Mouse (Mus musculus) embryonic facial prominence, embryonic 10.5 days (tissue): ENCODE measurements around the gene Serping1. TPM values are rescaled to one million over a fixed set of nuclear protein-coding genes. Genes with fewer than 3 reads are reported as not detected.

Experiments
- DNase-seq: peaks from one replicate; pipeline ENCODE4 v3.0.0-alpha.2; 2017; ENCODE audit warnings: low spot score
- H3K27ac ChIP-seq: fragments of 300-500 bp; sonication (generic); replicated peaks from 2 replicates; pipeline ENCODE4 v1.5.1; 2016; ENCODE audit warnings: mild to moderate bottlenecking
- H3K27me3 ChIP-seq: fragments of 300-500 bp; sonication (generic); replicated peaks from 2 replicates; pipeline ENCODE4 v1.6.1; 2016; ENCODE audit warnings: low read depth, mild to moderate bottlenecking; ENCODE audit not compliant: poor library complexity, severe bottlenecking
- H3K36me3 ChIP-seq: fragments of 300-500 bp; sonication (generic); replicated peaks from 2 replicates; pipeline ENCODE4 v1.6.1; 2016; ENCODE audit warnings: mild to moderate bottlenecking, moderate library complexity
- H3K4me1 ChIP-seq: fragments of 300-500 bp; sonication (generic); 2 replicates; pipeline ENCODE4 v1.6.1; 2016
- H3K4me3 ChIP-seq: fragments of 300-500 bp; sonication (generic); 2 replicates; pipeline ENCODE4 v1.5.1; 2016; ENCODE audit warnings: mild to moderate bottlenecking, moderate library complexity
- H3K9me3 ChIP-seq: fragments of 300-500 bp; sonication (generic); 2 replicates; pipeline ENCODE4 v1.6.1; 2016; ENCODE audit warnings: mild to moderate bottlenecking
- whole genome bisulfite sequencing: fragments of 180-500 bp; shearing (Covaris S2); methylation state at CpG from one replicate; pipeline ENCODE4 v1.1.7; 2016; 5-methylcytosine and 5-hydroxymethylcytosine counted together
- polyA plus RNA-seq: library from polyadenylated mRNA; unstranded; fragments of >200 nt; fragmentation: Nextera tagmentation; extraction: Ambion mirVana; gene quantifications from 2 replicates; pipeline ENCODE4 v1.2.1, GENCODE M21; 2016

The Serping1 gene
- polyA plus RNA-seq, 1 experiment from 2014 or later, result 16.6 TPM

DNA sequence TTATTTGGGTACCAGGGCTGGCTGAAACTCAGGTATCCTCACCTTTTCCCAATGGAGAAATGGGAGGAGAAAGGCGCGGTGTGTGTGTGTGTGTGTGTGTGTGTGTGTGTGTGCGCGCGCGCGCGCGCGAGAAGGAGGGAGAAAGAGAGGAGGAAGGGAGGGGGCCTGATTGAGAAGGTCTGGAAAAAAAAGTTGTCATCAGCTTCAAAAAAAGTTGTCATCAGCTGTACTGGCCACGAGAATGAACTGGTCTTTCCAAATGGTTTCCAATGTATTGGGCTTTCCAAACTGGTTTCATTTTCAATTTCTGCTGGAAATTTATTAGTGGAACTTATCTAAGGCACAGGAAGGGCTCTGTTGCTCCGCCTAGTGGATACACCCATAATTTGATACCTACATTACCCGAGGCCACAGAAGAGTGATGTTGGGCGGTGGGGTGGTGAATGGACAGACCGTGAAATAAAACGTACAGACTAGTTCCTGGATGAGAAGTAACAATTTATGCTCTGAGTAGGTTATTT lies 23.9 kb upstream of the Serping1 start:
- DNase-seq, result peak; percentile 60
- Histone ChIP-seq H3K4me1 (peaks cover 17% of the 10 kb centered on the region), H3K27me3 (no peaks in the 10 kb centered on the region), H3K27ac (peak overlapping the region; percentile 78), H3K9me3 (peaks cover 12% of the 10 kb centered on the region; the same call in 1 of the 2 replicates), H3K4me3 (peak overlapping the region; percentile 73), H3K36me3 (no peaks in the 10 kb centered on the region)
- WGBS, result under 1% methylated on average over 16 of the region's 16 CpGs

DNA sequence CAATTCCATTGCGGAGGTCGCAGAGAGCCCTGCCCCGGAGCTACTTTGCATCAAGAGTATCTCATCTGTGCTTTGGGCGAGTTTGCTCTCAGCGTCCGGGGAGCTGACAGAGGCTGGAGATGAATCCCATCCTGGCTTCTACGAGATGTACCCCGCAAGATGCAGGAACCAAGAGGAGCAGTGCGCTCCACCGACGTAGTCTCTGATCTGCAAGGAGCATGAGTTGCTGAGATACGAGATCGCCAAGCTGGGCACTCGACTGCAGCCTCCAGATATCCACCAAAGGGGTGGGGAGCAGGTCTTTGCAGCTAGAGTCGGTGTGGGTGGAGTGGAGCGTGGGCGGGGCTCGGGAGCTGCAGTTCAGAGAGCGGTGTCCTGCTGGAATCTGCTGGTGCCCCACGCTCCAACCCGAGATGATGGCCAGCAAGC lies 23.3 kb upstream of the Serping1 start, which contains the start of gene Ube2l6:
Gene Ube2l6 (plus strand): TSS at position 336 of the 429 bp plus-strand sequence.
- DNase-seq, result peak; percentile 74
- peak within 1 kb of the TSS; percentile 73 for H3K4me3 ChIP-seq
- H3K36me3 ChIP-seq, result no peaks in the 10 kb centered on the region
- peak within 1 kb of the TSS; percentile 78 for H3K27ac ChIP-seq
- H3K9me3 ChIP-seq, result peaks cover 12% of the 10 kb centered on the region; the same call in 1 of the 2 replicates
- 1% methylated on average over 21 of the region's 21 CpGs for WGBS
- no peaks in the 10 kb centered on the region for H3K27me3 ChIP-seq
- H3K4me1 ChIP-seq, result peaks cover 17% of the 10 kb centered on the region

DNA sequence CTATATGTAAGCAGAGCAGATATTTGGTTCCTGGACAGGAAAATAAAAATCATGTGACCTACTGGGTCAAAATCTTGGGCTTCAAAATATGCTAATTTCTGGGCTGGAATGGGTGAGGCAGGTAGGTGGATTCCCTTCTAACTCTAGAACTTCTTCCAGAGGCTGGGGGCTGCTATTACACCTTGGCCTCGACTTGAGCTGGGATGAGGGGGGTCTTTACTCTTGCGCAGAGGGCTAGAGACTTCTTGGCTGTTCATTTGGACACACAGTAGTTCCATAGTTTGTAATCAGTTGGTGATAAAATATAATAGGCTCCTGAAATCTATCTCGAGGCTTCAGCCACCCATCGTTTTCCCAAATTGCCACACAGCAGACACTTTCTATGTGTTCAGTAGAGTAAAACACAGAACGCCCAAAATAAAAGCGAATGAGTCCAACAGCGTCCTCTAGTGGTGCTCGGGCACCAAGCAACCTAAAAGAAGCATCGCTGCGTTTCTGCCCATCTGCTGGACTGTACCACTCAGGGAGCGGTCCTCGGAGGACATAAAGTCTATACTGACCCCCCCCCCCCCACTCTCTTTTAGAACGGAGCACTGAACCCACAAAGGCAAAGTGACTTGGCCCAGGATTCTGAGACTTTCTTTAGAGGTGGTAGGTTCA lies 22.7 kb upstream of the Serping1 start:
- Histone ChIP-seq H3K27me3 (no peaks in the 10 kb centered on the region), H3K4me3 (peak overlapping the region; percentile 73), H3K4me1 (peaks cover 17% of the 10 kb centered on the region), H3K27ac (peak overlapping the region; percentile 78), H3K36me3 (no peaks in the 10 kb centered on the region), H3K9me3 (peaks cover 12% of the 10 kb centered on the region; the same call in 1 of the 2 replicates)
- 12% methylated on average over 13 of the region's 13 CpGs for whole genome bisulfite sequencing
- peak; percentile 83 for DNase-seq

DNA sequence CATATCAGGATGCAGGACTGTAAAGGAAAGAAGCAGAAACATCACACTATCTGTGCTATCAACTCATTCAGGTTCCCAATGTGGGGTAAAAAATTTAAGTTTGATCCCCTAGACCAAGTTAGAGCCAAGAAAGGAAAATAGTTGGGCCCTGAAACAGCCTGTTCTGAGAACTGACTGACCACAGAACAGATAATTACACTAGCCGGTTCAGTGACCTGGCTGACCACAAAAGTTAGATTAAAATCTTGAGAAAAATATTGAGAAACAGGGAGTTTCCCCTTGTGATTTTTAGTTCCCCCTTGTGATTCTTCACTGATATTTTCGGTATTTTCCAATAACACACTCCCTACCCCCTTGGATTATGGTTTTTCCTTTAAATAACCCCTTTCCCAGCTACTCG lies 18.6 kb upstream of the Serping1 start:
- H3K4me3 ChIP-seq, result no peak overlapping the region
- peaks cover 12% of the 10 kb centered on the region; the same call in 1 of the 2 replicates for H3K9me3 ChIP-seq
- 87% methylated on average over 3 of the region's 3 CpGs for WGBS
- no peak for DNase-seq
- H3K27ac ChIP-seq, result no peak overlapping the region
- H3K36me3 ChIP-seq, result no peaks in the 10 kb centered on the region
- peaks cover 17% of the 10 kb centered on the region for H3K4me1 ChIP-seq
- peaks cover 10% of the 10 kb centered on the region; the same call in 1 of the 2 replicates for H3K27me3 ChIP-seq

DNA sequence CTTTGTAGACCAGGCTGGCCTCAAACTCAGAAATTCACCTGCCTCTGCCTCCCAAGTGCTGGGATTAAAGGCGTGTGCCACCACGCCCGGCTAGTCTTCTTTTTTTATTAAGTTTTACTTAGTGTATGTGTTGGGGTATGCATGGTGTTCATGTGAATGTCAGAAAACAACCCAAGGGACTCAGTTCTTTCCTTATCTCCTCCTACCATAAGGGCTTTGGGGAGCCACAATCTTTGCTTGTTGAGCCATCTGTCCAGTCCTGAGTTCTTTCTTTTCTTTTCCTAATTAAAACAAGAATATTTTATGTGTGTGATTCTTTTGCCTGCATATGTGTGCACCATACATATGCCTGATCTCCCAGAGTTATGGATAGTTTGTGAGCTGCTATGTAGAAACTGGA lies 17.9 kb upstream of the Serping1 start:
- Histone ChIP-seq H3K36me3 (no peaks in the 10 kb centered on the region), H3K27ac (no peak overlapping the region), H3K4me3 (no peak overlapping the region), H3K9me3 (peaks cover 12% of the 10 kb centered on the region; the same call in 1 of the 2 replicates), H3K4me1 (peaks cover 14% of the 10 kb centered on the region), H3K27me3 (peaks cover 10% of the 10 kb centered on the region; the same call in 1 of the 2 replicates)
- 86% methylated on average over 3 of the region's 3 CpGs for WGBS
- DNase-seq, result no peak

DNA sequence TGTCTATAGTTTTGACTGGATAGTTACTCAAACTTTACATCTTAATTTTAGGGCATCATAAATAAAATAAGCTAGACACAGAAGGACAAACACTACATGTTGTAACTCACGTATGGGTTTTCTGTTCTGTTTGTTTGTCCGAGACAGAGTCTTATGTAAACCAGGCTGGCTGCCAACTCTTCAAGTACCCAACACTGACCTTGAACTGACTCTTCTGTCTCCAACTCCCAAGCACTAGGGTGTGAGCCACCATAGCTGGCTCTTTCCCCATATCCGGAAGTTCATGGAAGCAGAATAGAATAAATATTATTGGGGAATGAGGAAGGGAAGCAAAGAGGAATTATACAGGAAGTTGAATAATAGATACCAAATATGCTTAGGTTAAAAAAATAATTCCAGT lies 17.3 kb upstream of the Serping1 start:
- 86% methylated on average over 3 of the region's 3 CpGs for WGBS

DNA sequence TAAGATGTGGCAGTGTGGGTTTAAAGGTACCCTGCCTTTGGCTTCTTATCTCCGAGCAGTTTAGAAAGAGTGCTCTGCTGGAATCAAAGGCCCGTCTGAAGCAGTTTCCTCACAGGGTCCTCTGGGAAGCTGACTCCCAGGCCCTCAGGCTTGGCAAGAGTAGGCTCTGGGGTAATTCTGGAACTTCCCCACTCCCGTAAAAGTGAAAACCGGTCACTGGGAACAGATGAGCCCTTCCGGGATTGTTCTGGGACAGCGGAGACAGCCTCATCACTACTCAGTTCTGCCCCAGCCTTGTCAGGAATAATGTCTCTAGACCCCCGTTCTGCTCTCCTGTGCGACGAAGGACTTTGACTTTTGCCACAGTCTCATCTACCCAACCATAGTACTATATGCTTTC lies 15.2 kb upstream of the Serping1 start:
- H3K4me1 ChIP-seq, result peaks cover 13% of the 10 kb centered on the region; the same call in 1 of the 2 replicates
- H3K4me3 ChIP-seq, result no peak overlapping the region
- no peak overlapping the region for H3K27ac ChIP-seq
- 51% methylated on average over 9 of the region's 9 CpGs for WGBS
- DNase-seq, result no peak
- H3K9me3 ChIP-seq, result peaks cover 8% of the 10 kb centered on the region; the same call in 1 of the 2 replicates
- peaks cover 10% of the 10 kb centered on the region; the same call in 1 of the 2 replicates for H3K27me3 ChIP-seq
- no peaks in the 10 kb centered on the region for H3K36me3 ChIP-seq

More for the DNA sequence above, 17.3 kb upstream of the Serping1 start:
- DNase-seq, result no peak
- Histone ChIP-seq H3K9me3 (peaks cover 12% of the 10 kb centered on the region; the same call in 1 of the 2 replicates), H3K27me3 (peaks cover 10% of the 10 kb centered on the region; the same call in 1 of the 2 replicates), H3K36me3 (no peaks in the 10 kb centered on the region), H3K4me1 (peaks cover 13% of the 10 kb centered on the region; the same call in 1 of the 2 replicates), H3K4me3 (no peak overlapping the region), H3K27ac (no peak overlapping the region)

DNA sequence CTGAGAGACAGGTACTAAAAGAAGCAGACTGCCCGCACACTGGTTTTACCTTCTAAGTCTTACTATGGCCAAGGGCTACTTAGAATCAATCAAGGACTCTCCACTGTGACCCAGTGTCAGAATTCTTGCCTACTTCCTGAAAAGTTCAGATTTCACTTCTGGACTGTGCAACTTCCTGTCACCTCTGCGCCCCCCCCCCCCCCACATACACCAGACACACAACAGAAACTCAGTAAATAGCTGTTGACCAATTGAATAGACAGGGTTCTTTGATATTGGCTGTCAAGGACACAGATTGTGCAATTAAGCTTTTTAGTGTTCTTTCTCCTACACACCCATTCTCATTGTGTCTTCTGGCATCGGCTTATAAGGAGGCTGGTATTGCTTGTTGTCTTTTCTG lies 13.1 kb upstream of the Serping1 start:
- DNase-seq, result no peak
- Histone ChIP-seq H3K4me3 (no peak overlapping the region), H3K4me1 (peaks cover 13% of the 10 kb centered on the region; the same call in 1 of the 2 replicates), H3K27me3 (peaks cover 10% of the 10 kb centered on the region; the same call in 1 of the 2 replicates), H3K36me3 (no peaks in the 10 kb centered on the region), H3K27ac (no peak overlapping the region), H3K9me3 (no peaks in the 10 kb centered on the region)
- WGBS, result 78% methylated on average over 3 of the region's 3 CpGs

DNA sequence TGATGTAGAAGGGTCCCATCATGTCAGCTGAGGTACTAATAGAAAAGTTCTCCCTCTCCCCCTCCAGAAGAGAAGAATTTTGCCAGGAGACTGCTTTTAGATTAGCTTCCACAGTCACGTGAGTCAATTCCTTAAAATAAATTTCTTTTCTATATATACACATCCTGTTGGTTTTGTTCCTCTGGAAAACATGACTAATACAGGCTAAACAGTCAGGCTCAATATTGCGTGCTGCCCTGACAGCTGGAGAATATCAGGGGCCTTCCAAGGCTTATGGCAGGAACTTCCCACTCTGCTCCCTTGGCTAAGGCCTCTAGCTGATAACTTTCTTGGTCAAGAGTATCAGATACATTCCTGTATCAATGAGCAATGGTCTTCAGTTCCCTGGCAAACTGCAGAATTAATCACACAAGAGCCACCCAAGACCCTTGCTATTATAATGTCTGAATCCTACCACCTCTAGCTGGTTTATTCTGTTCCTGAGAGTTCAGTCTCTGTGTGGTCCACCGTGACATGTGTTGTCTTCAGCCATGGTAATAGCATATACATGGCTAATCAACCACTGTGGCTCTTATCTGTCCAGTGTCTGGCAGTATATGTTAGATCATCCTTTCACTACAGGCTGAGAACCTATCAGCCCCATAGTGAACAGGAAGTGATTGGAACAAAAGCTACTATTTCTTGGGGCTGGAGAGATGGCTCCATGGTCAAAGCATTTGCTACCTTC lies 8.8 kb upstream of the Serping1 start:
- 88% methylated on average over 3 of the region's 3 CpGs for WGBS
- Histone ChIP-seq H3K36me3 (no peaks in the 10 kb centered on the region), H3K4me3 (no peak overlapping the region), H3K27ac (no peak overlapping the region), H3K9me3 (no peaks in the 10 kb centered on the region), H3K27me3 (no peaks in the 10 kb centered on the region), H3K4me1 (peaks cover 7% of the 10 kb centered on the region; the same call in 1 of the 2 replicates)
- no peak for DNase-seq

DNA sequence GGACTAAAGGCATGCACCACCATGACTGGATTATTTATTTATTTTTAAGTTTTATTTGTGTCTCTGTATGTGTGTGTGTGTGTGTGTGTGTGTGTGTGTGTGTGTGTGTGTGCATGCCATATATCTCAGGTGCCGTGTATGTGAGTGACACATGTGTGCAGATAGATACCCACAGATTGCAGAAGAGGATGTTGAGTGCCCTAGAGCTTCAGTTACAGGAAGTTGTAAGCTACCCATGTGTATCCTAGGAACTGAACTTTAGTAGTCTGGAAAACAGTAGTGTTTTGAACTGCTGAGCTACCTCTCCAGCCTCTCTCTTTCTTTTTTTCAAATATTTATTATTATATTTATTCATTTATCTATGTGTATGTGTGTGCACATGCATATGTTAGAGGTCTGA lies 8.1 kb upstream of the Serping1 start:
- no peak for DNase-seq
- no peaks in the 10 kb centered on the region for H3K36me3 ChIP-seq
- peaks cover 4% of the 10 kb centered on the region; the same call in 1 of the 2 replicates for H3K4me1 ChIP-seq
- H3K27me3 ChIP-seq, result no peaks in the 10 kb centered on the region
- no peak overlapping the region for H3K4me3 ChIP-seq
- no peaks in the 10 kb centered on the region for H3K9me3 ChIP-seq
- 84% methylated on average over 1 of the region's 1 CpGs for WGBS
- H3K27ac ChIP-seq, result no peak overlapping the region

DNA sequence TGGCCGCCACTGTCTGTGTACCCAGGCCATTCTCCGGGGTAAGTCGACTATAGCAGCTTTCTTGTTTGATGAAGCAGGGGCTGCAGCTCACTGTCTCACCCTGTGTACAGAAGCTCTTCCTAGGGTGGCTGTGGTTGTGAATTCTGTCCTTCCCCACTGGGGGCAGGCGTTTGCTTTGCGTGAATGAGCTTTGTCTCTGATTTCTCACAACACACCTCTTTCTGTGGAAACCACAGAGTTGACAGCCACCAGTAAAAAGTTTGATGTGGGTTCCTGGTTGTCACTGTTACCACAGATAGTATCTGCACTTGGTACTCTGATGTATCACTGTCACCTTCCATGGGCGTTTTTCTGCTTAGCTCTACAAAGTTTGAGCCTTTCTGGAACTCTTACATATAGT lies 4.0 kb upstream of the Serping1 start:
- Histone ChIP-seq H3K27me3 (no peaks in the 10 kb centered on the region), H3K36me3 (no peaks in the 10 kb centered on the region), H3K4me3 (no peak overlapping the region), H3K27ac (no peak overlapping the region), H3K9me3 (no peaks in the 10 kb centered on the region), H3K4me1 (peaks cover 16% of the 10 kb centered on the region)
- WGBS, result 65% methylated on average over 6 of the region's 6 CpGs
- DNase-seq, result no peak

DNA sequence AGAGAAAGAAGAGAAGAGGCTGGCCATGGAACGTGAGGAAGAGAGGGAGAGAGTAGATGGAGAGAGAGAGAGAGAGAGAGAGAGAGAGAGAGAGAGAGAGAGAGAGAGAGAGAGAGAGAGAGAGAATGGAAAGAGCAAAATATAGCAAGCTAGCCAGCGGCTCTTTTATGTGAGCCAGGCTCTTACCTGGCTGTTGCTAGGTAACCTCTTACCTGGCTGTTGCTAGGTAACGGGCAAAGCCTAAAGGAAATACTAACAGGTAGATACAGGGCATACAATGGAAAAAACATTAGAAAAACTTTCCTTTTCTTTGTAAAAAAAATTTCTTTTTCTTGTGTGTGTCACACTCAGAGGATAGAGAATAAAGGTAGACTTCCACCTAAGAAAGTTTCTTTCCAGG lies 2.5 kb upstream of the Serping1 start:
- H3K4me3 ChIP-seq, result no peak overlapping the region
- no peaks in the 10 kb centered on the region for H3K27me3 ChIP-seq
- WGBS, result 67% methylated on average over 3 of the region's 3 CpGs
- no peak for DNase-seq
- no peak overlapping the region for H3K27ac ChIP-seq
- no peaks in the 10 kb centered on the region for H3K9me3 ChIP-seq
- H3K36me3 ChIP-seq, result no peaks in the 10 kb centered on the region
- H3K4me1 ChIP-seq, result peaks cover 28% of the 10 kb centered on the region
